In genomic region chr16:31908959-31909358, GRCm38 (mm10) we compare ENCODE assay signal across 21 mouse cellular contexts. TPM values are rescaled to one million over a fixed set of nuclear protein-coding genes. Genes with fewer than 3 reads are reported as not detected.
DNase-seq lines count a peak whose midpoint lies in the region; ATAC-seq and TF ChIP-seq lines count a peak whose summit lies in the region.
"Had no signal": no experiment of that assay in that cellular context is flagged by ENCODE, and none has a peak within 500 bp of the region (broad histone marks: within the 10 kb centered on the region; RNA-seq: fewer than 3 reads in every experiment).

No protein-coding gene starts in this region.

- peak overlapping the region; percentile 30 for H3K4me2 ChIP-seq in heart, embryonic 13.5 days
- H3K4me2 ChIP-seq: forebrain, embryonic 13.5 days had no signal

- H3K9ac ChIP-seq in heart, embryonic 13.5 days, result no peak overlapping the region
- H3K9ac ChIP-seq: forebrain, embryonic 13.5 days; liver, postnatal 0 days had no signal

- no peak overlapping the region for H3K27ac ChIP-seq in heart, embryonic 13.5 days (replicated peaks)
- peak overlapping the region; percentile 91 for H3K27ac ChIP-seq in left cerebral cortex, adult 2 months
- H3K27ac ChIP-seq: forebrain, embryonic 13.5 days; stomach, postnatal 0 days had no signal

- H3K4me3 ChIP-seq in heart, embryonic 13.5 days, result peak overlapping the region; percentile 14; the same call in 1 of the 2 replicates
- no peak overlapping the region for H3K4me3 ChIP-seq in left cerebral cortex, adult 2 months
- H3K4me3 ChIP-seq: forebrain, embryonic 13.5 days had no signal

- H3K36me3 ChIP-seq in heart, embryonic 13.5 days, result no peaks in the 10 kb centered on the region
- H3K36me3 ChIP-seq: G1E had no signal

- H3K27me3 ChIP-seq in heart, embryonic 13.5 days (replicated peaks), result peaks cover 5% of the 10 kb centered on the region; the same call in 1 of the 2 replicates
- H3K27me3 ChIP-seq: forebrain, embryonic 13.5 days had no signal

- intact Hi-C loops in left cerebral cortex, adult 2 months (cut with DNase I), result loop anchor here (1.0 kb wide), 1 partner anchor 11 kb away; no protein-coding TSS in a partner anchor
- intact Hi-C loops in left cerebral cortex, postnatal 4 days (cut with DNase I), result no loop called here

- H3K4me1 ChIP-seq in heart, embryonic 13.5 days, result peaks cover 14% of the 10 kb centered on the region

- ATAC-seq in heart, embryonic 13.5 days (ENCODE audit: extremely low read depth, insufficient number of reproducible peaks, low FRiP score, low TSS enrichment), result no peak
- ATAC-seq: forebrain, embryonic 13.5 days; intestine, postnatal 0 days; liver, postnatal 0 days had no signal

- 60% methylated on average over 11 of the region's 11 CpGs for WGBS in heart, embryonic 13.5 days

- no peak for TF ChIP-seq CTCF in left cerebral cortex, adult 2 months (IDR thresholded peaks at IDR 0.05)

- no peaks in the 10 kb centered on the region for H3K9me3 ChIP-seq in heart, embryonic 13.5 days
- H3K9me3 ChIP-seq: forebrain, embryonic 13.5 days; G1E had no signal

- no peak for DNase-seq in heart, adult 11 months
- DNase-seq in left cerebral cortex, adult 2 months (ENCODE audit: extremely low spot score in 1 of 2, low spot score in 2 of 2), result peak in 1 of 2 experiments; percentile 50
- no peak for DNase-seq in left cerebral cortex, postnatal 4 days
- DNase-seq in right cerebral cortex, postnatal 25 days, result peak; percentile 61
- no peak for DNase-seq in right cerebral cortex, postnatal 14 days
- DNase-seq in telencephalon, adult 2 months (ENCODE audit: low read depth, low spot score), result peak; percentile 87
- no peak for DNase-seq in T-cell, adult 2 months (ENCODE audit: low spot score)
- DNase-seq: adrenal gland, adult 2 months; cerebellum, adult 18-20 months; kidney, postnatal 10 days; liver, postnatal 0 days; midbrain, embryonic 14.5 days; thymus, postnatal 4 days had no signal

RNA-seq across cellular contexts. Expression of gene Pigz, which starts 24.7 kb away (rescaled TPM):
- polyA plus RNA-seq in heart, embryonic 13.5 days (2015; fragmentation: Nextera tagmentation; extraction: Ambion mirVana), result 0.60 and 0.73 TPM in 2 replicates
- 10 to 100 TPM; 20.7 to 20.9 TPM for total RNA-seq in left cerebral cortex, adult 2 months (2021)
- 10 to 100 TPM in 1 of 2 experiments, 1 to 10 TPM in 1; 8.9 to 10.4 TPM for total RNA-seq in left cerebral cortex, postnatal 4 days (2021)
- total RNA-seq: common myeloid progenitor, adult 5-6 weeks; hematopoietic stem cell, adult 5-6 weeks had no signal
- polyA plus RNA-seq: G1E had no signal

RNA-seq across cellular contexts. Expression of gene Meltf, which starts 30.3 kb away (rescaled TPM):
- polyA plus RNA-seq in heart, embryonic 13.5 days (2015; fragmentation: Nextera tagmentation; extraction: Ambion mirVana), result 0.04 and 0.05 TPM in 2 replicates
- total RNA-seq in left cerebral cortex, adult 2 months (2021), result under 1 TPM; 0.51 to 0.54 TPM
- under 1 TPM; 0.30 to 0.56 TPM for total RNA-seq in left cerebral cortex, postnatal 4 days (2021)
- total RNA-seq: adrenal gland, adult 2 months; common myeloid progenitor, adult 5-6 weeks; hematopoietic stem cell, adult 5-6 weeks had no signal
- polyA plus RNA-seq: G1E; neural tube, embryonic 11.5 days; stomach, postnatal 0 days had no signal

RNA-seq across cellular contexts. Expression of gene 0610012G03Rik, which starts 39.3 kb away (rescaled TPM):
- polyA plus RNA-seq in heart, embryonic 13.5 days (2015; fragmentation: Nextera tagmentation; extraction: Ambion mirVana), result 101 and 107 TPM in 2 replicates
- total RNA-seq in left cerebral cortex, adult 2 months (2021), result 10 to 100 TPM; 40.4 to 45.1 TPM
- 10 to 100 TPM; 51.0 to 51.6 TPM for total RNA-seq in left cerebral cortex, postnatal 4 days (2021)

RNA-seq across cellular contexts. Expression of gene Ncbp2, which starts 39.4 kb away (rescaled TPM):
- 66.7 and 74.1 TPM in 2 replicates for polyA plus RNA-seq in heart, embryonic 13.5 days (2015; fragmentation: Nextera tagmentation; extraction: Ambion mirVana)
- total RNA-seq in left cerebral cortex, adult 2 months (2021), result 10 to 100 TPM; 47.3 to 47.4 TPM
- 10 to 100 TPM; 51.6 to 54.4 TPM for total RNA-seq in left cerebral cortex, postnatal 4 days (2021)

Comparison
In these comparisons a context has a peak if more than half of its experiments do, and no peak if none do; other contexts are left out.
1. DNase-seq: peak in right cerebral cortex, postnatal 25 days (single experiment) and telencephalon, adult 2 months (single experiment); none in heart, adult 11 months (single experiment), left cerebral cortex, postnatal 4 days (single experiment), right cerebral cortex, postnatal 14 days (single experiment) and T-cell, adult 2 months (single experiment).